Mouse (Mus musculus) midbrain, embryonic 12.5 days (tissue): ENCODE data around the gene Ndufa11. TPM values are rescaled to one million over a fixed set of nuclear protein-coding genes. Genes with fewer than 3 reads are reported as not detected.

Experiments
- ATAC-seq: fragments of 200-750 bp; cut with Nextera tagmentation; 2 replicates; pipeline ENCODE4 v1.8.0; 2017; ENCODE audit warnings: low read depth, moderate TSS enrichment, moderate library complexity; ENCODE audit not compliant: low FRiP score
- H3K27ac ChIP-seq: fragments of 300-500 bp; sonication (generic); replicated peaks from 2 replicates; pipeline ENCODE4 v1.5.1; 2016; ENCODE audit warnings: mild to moderate bottlenecking
- H3K27me3 ChIP-seq: fragments of 300-500 bp; sonication (generic); 2 replicates; pipeline ENCODE4 v1.6.1; 2016; ENCODE audit warnings: mild to moderate bottlenecking
- H3K36me3 ChIP-seq: fragments of 300-500 bp; sonication (generic); 2 replicates; pipeline ENCODE4 v1.6.1; 2016
- H3K4me1 ChIP-seq: fragments of 300-500 bp; sonication (generic); 2 replicates; pipeline ENCODE4 v1.6.1; 2016
- H3K4me2 ChIP-seq: fragments of 300-500 bp; sonication (generic); replicated peaks from 2 replicates; pipeline ENCODE4 v1.6.1; 2016; ENCODE audit warnings: mild to moderate bottlenecking, moderate library complexity
- H3K4me3 ChIP-seq: fragments of 300-500 bp; sonication (generic); 2 replicates; pipeline ENCODE4 v1.5.1; 2016; ENCODE audit warnings: mild to moderate bottlenecking
- H3K9ac ChIP-seq: fragments of 300-500 bp; sonication (generic); replicated peaks from 2 replicates; pipeline ENCODE4 v1.6.1; 2016; ENCODE audit warnings: mild to moderate bottlenecking, moderate library complexity
- H3K9me3 ChIP-seq: fragments of 300-500 bp; sonication (generic); 2 replicates; pipeline ENCODE4 v1.6.1; 2016; ENCODE audit warnings: mild to moderate bottlenecking
- WGBS: fragments of 180-500 bp; shearing (Covaris S2); methylation state at CpG from one replicate; pipeline ENCODE4 v1.1.7; 2016; 5-methylcytosine and 5-hydroxymethylcytosine counted together
- polyA plus RNA-seq: library from polyadenylated mRNA; unstranded; fragments of >200 nt; fragmentation: Nextera tagmentation; extraction: Ambion mirVana; gene quantifications from 2 replicates; pipeline ENCODE4 v1.2.1, GENCODE M21; 2016

Ndufa11 gene
- polyA plus RNA-seq, 1 experiment from 2014 or later, result 338 TPM

- no peak overlapping the region for H3K4me2 ChIP-seq
- no peak overlapping the region for H3K4me3 ChIP-seq
- H3K9ac ChIP-seq, result no peak overlapping the region
- WGBS, result 94% methylated on average over 2 of the region's 2 CpGs
- H3K27me3 ChIP-seq, result no peaks in the 10 kb centered on the region
- ATAC-seq, result no peak
- peaks cover 74% of the 10 kb centered on the region for H3K36me3 ChIP-seq
- H3K4me1 ChIP-seq, result peaks cover 6% of the 10 kb centered on the region; the same call in 1 of the 2 replicates
- H3K27ac ChIP-seq, result no peak overlapping the region
- no peaks in the 10 kb centered on the region for H3K9me3 ChIP-seq
These were observed 28.9 kb upstream of the Ndufa11 start for GRCm38 (mm10) chr17:56688689-56689088.

GRCm38 (mm10) chr17:56693395-56693794, 24.2 kb upstream of the Ndufa11 start:
- ATAC-seq, result no peak
- Histone ChIP-seq H3K9ac (no peak overlapping the region), H3K4me2 (no peak overlapping the region), H3K27ac (peak overlapping the region; percentile 7; the same call in 1 of the 2 replicates), H3K36me3 (peaks cover 81% of the 10 kb centered on the region), H3K27me3 (no peaks in the 10 kb centered on the region), H3K9me3 (no peaks in the 10 kb centered on the region), H3K4me3 (no peak overlapping the region), H3K4me1 (peaks cover 10% of the 10 kb centered on the region; the same call in 1 of the 2 replicates)
- 91% methylated on average over 1 of the region's 1 CpGs for WGBS

GRCm38 (mm10) chr17:56693851-56694310, 23.7 kb upstream of the Ndufa11 start:
- peaks cover 10% of the 10 kb centered on the region; the same call in 1 of the 2 replicates for H3K4me1 ChIP-seq
- no peaks in the 10 kb centered on the region for H3K27me3 ChIP-seq
- H3K9ac ChIP-seq, result no peak overlapping the region
- ATAC-seq, result no peak
- H3K36me3 ChIP-seq, result peaks cover 81% of the 10 kb centered on the region
- 86% methylated on average over 6 of the region's 6 CpGs for WGBS
- H3K4me3 ChIP-seq, result no peak overlapping the region
- no peaks in the 10 kb centered on the region for H3K9me3 ChIP-seq
- H3K27ac ChIP-seq, result 0 out of 2 replicates have a peak overlapping the region, but pooled peaks have one; percentile 7
- H3K4me2 ChIP-seq, result no peak overlapping the region

- no peak overlapping the region for H3K9ac ChIP-seq
- no peaks in the 10 kb centered on the region for H3K4me1 ChIP-seq
- H3K36me3 ChIP-seq, result peaks cover 98% of the 10 kb centered on the region
- no peak overlapping the region for H3K27ac ChIP-seq
- no peaks in the 10 kb centered on the region for H3K27me3 ChIP-seq
- H3K4me3 ChIP-seq, result no peak overlapping the region
- H3K9me3 ChIP-seq, result no peaks in the 10 kb centered on the region
- 96% methylated on average over 2 of the region's 2 CpGs for WGBS
- no peak overlapping the region for H3K4me2 ChIP-seq
- no peak for ATAC-seq
These were observed 17.1 kb upstream of the Ndufa11 start for GRCm38 (mm10) chr17:56700451-56700850.

DNA sequence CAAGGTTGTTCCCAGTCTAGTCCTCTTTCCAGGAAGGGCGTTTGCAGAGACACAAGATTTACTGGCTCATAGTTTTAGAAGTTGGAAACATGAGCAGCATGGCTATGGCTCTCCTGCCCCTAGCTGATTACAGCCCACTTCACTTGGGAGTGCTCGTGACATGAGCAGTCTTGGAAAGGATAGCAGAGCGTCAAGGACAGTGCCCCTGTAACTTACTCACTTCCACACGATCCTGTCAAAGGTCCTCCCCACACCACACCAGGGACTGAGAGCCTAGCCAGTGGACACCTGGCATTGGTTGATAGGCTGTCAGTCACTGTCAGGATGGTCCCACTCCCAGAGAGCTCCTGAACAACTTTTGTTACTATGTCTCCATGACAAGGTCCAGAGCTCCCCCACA, 14.5 kb upstream of the Ndufa11 start:
- Histone ChIP-seq H3K9me3 (no peaks in the 10 kb centered on the region), H3K27me3 (no peaks in the 10 kb centered on the region), H3K9ac (no peak overlapping the region), H3K4me1 (no peaks in the 10 kb centered on the region), H3K27ac (no peak overlapping the region), H3K4me3 (no peak overlapping the region), H3K36me3 (peaks cover 99% of the 10 kb centered on the region), H3K4me2 (no peak overlapping the region)
- WGBS, result 92% methylated on average over 4 of the region's 4 CpGs
- no peak for ATAC-seq

DNA sequence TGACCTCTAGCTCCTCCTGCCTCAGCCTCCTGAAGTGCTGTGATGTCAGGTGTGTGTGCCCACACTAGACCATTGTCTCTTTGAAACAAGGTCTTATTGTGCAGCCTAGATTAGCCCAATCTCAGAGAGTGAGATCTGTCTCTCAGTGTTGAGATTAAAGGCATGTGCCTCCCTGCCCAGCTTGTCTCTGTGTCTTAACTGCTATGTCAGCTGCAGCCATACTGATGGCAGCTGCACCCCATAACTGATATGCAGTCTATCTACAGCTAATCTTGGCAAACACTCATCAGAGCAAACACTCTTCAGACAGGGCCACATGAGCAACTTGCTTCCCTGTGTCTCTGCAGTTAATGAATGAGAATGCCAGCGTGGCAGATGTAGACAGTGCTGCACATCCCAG, 11.1 kb upstream of the Ndufa11 start:
- ATAC-seq, result no peak
- WGBS, result 94% methylated on average over 1 of the region's 1 CpGs
- Histone ChIP-seq H3K9me3 (no peaks in the 10 kb centered on the region), H3K9ac (no peak overlapping the region), H3K4me3 (no peak overlapping the region), H3K4me2 (no peak overlapping the region), H3K4me1 (no peaks in the 10 kb centered on the region), H3K27me3 (no peaks in the 10 kb centered on the region), H3K36me3 (peaks cover 99% of the 10 kb centered on the region), H3K27ac (no peak overlapping the region)

DNA sequence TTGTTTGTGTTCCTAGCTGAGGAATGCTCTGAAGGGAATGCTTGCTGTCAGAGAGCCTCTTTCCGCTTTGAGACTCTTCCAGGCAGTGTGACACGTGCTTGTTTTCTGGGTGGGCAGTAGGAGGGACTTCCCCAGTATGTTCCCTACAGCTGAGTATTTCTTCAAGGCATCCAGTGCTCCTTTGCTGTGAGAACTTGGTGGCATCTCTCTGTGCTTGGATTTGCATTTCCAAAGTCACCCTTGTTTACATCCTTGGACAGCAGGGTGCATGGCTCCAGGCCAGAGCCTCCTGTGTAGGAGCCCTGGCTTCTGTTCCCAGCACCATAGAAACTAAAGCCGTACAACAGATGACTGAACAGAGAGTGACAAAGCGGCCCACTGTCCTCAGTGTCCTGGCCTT, 8.9 kb upstream of the Ndufa11 start:
- Histone ChIP-seq H3K9me3 (no peaks in the 10 kb centered on the region), H3K36me3 (peaks cover 91% of the 10 kb centered on the region), H3K9ac (no peak overlapping the region), H3K4me1 (no peaks in the 10 kb centered on the region), H3K4me2 (no peak overlapping the region), H3K4me3 (no peak overlapping the region), H3K27ac (no peak overlapping the region), H3K27me3 (no peaks in the 10 kb centered on the region)
- WGBS, result 79% methylated on average over 4 of the region's 4 CpGs
- no peak for ATAC-seq

DNA sequence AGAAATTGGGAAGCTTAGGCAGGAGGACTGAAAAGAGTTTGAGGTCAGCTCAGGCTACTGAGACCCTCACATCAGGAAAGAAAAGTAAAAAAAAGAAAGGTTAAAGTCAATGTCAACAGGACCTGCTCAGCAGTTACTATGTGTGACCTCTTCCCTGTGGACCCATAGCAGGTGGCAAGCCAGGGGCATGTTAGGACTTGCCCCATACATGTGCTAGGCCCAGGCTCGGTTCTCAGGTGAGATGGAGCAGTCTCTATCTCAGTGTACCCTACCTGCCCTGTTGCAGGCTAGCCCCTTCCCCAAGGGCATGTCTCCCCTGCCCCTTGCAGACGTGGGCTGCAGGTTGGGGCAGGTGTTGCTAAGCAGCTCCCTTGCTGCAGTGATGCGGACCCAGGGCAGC, 7.9 kb upstream of the Ndufa11 start:
- 90% methylated on average over 3 of the region's 3 CpGs for WGBS
- peaks cover 81% of the 10 kb centered on the region for H3K36me3 ChIP-seq

GRCm38 (mm10) chr17:56715360-56715759, 2.2 kb upstream of the Ndufa11 start:
- peaks cover 31% of the 10 kb centered on the region for H3K4me1 ChIP-seq
- H3K4me3 ChIP-seq, result no peak overlapping the region
- H3K9me3 ChIP-seq, result no peaks in the 10 kb centered on the region
- ATAC-seq, result no peak
- peaks cover 25% of the 10 kb centered on the region for H3K36me3 ChIP-seq
- 64% methylated on average over 11 of the region's 11 CpGs for WGBS
- peak overlapping the region; percentile 83 for H3K4me2 ChIP-seq
- peak overlapping the region; percentile 34; the same call in 1 of the 2 replicates for H3K9ac ChIP-seq
- H3K27me3 ChIP-seq, result no peaks in the 10 kb centered on the region
- no peak overlapping the region for H3K27ac ChIP-seq

More for the DNA sequence above, 7.9 kb upstream of the Ndufa11 start:
- no peak overlapping the region for H3K4me2 ChIP-seq
- H3K4me3 ChIP-seq, result no peak overlapping the region
- H3K27ac ChIP-seq, result no peak overlapping the region
- no peaks in the 10 kb centered on the region for H3K27me3 ChIP-seq
- no peaks in the 10 kb centered on the region for H3K4me1 ChIP-seq
- no peak for ATAC-seq
- H3K9ac ChIP-seq, result no peak overlapping the region
- H3K9me3 ChIP-seq, result no peaks in the 10 kb centered on the region

GRCm38 (mm10) chr17:56715914-56716654, 1.5 kb upstream of the Ndufa11 start:
- 25% methylated on average over 22 of the region's 22 CpGs for WGBS
- Histone ChIP-seq H3K4me1 (peaks cover 31% of the 10 kb centered on the region), H3K36me3 (peaks cover 23% of the 10 kb centered on the region), H3K4me3 (peak overlapping the region; percentile 85), H3K27me3 (no peaks in the 10 kb centered on the region), H3K9ac (peak overlapping the region; percentile 69), H3K9me3 (no peaks in the 10 kb centered on the region), H3K27ac (peak overlapping the region; percentile 81), H3K4me2 (peak overlapping the region; percentile 83)
- 0 out of 2 replicates have a peak, but pooled peaks have one; percentile 0 for ATAC-seq

GRCm38 (mm10) chr17:56716655-56717362, 758 bp upstream of the Ndufa11 start:
- Histone ChIP-seq H3K36me3 (peaks cover 23% of the 10 kb centered on the region), H3K27ac (peak overlapping the region; percentile 81), H3K4me3 (peak overlapping the region; percentile 85), H3K4me1 (peaks cover 31% of the 10 kb centered on the region), H3K27me3 (no peaks in the 10 kb centered on the region), H3K4me2 (peak overlapping the region; percentile 83), H3K9ac (peak overlapping the region; percentile 93), H3K9me3 (no peaks in the 10 kb centered on the region)
- WGBS, result under 1% methylated on average over 53 of the region's 55 CpGs
- ATAC-seq, result peak; percentile 93

DNA sequence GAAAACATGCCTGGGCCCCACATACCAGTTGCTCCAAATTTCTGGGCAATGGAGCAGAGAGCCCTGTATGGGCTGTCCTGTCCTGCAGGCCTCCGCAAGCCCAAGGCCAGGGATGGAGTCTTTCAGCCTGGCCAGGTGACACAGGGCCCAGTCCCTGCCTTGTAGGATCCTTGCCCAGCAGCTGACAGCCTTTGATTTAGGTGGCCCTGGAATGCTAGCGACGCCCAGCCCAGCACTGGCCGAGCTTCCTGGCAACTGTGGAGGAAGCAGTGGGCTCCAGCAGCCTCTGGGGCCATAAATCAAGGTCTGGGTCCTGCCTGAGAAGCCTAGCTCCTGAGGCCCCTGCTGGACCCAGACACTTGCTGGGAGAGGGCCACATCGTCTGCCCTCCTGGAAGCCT, 4.9 kb downstream of the Ndufa11 start:
- H3K27me3 ChIP-seq, result no peaks in the 10 kb centered on the region; the same call in 1 of the 2 replicates
- no peak for ATAC-seq
- H3K36me3 ChIP-seq, result peaks cover 38% of the 10 kb centered on the region
- H3K4me2 ChIP-seq, result no peak overlapping the region
- H3K4me1 ChIP-seq, result peaks cover 21% of the 10 kb centered on the region
- 96% methylated on average over 5 of the region's 5 CpGs for WGBS
- no peak overlapping the region for H3K4me3 ChIP-seq
- no peak overlapping the region for H3K27ac ChIP-seq
- H3K9me3 ChIP-seq, result no peaks in the 10 kb centered on the region
- no peak overlapping the region for H3K9ac ChIP-seq
